Mouse (Mus musculus): ENCODE data around the gene Ikzf2.

Gene Ikzf2

DNA sequence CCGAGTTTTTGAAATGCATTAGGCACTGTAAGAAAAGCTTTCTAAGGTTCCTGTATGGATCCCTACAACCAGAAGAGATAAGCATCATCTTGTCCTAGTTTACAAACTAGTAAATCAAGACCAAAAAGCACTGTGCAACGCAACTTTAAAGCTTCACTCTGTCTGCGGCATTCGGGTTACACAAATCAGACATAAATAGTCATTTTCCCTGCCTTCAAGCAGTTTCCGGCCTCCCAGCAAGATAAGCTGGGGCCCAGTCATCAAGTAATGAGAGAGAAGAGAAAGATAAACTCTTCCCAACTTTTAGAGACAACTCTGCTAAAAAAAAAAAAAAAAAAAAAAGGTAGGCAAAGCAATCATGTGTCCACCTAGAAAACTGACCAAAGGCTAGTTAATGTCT, 19.6 kb downstream of the Ikzf2 start:
- peak; percentile 69 for DNase-seq (ENCODE audit: low read depth, low spot score)

DNA sequence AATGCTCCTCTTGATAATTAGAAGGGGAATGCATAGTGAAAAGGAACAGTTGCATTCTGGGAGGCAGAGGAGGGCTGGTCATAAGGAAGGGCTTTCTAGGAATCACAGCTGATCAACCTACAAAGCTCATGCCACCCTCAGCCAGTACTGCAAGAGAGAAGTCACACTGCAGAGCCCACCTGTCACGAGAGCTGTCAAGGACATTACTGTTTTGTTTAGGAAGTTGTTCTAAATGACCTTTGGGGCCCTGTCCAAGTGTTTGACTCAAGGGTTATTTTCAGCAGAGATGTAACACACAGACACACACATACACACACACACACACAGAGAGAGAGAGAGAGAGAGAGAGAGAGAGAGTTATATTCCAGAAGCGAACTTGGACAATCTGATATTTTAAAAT, 27.3 kb downstream of the Ikzf2 start:
- peak; percentile 33 for DNase-seq (ENCODE audit: low read depth, low spot score)

GRCm38 (mm10) chr1:69658051-69658450, 29.0 kb downstream of the Ikzf2 start:
- DNase-seq (ENCODE audit: low read depth, low spot score) = peak; percentile 36

GRCm38 (mm10) chr1:69657455-69657854, 29.6 kb downstream of the Ikzf2 start:
- peak; percentile 72 for DNase-seq (ENCODE audit: low read depth, low spot score)

- peak; percentile 56 for DNase-seq (ENCODE audit: low read depth, low spot score)
Observed at GRCm38 (mm10) chr1:69656929-69657328, 30.1 kb downstream of the Ikzf2 start.

- DNase-seq (ENCODE audit: low read depth, low spot score) = no peak
Observed at GRCm38 (mm10) chr1:69656047-69656782, 30.8 kb downstream of the Ikzf2 start.

GRCm38 (mm10) chr1:69655368-69655767, 31.7 kb downstream of the Ikzf2 start:
- DNase-seq (ENCODE audit: low read depth, low spot score) = peak; percentile 35

DNA sequence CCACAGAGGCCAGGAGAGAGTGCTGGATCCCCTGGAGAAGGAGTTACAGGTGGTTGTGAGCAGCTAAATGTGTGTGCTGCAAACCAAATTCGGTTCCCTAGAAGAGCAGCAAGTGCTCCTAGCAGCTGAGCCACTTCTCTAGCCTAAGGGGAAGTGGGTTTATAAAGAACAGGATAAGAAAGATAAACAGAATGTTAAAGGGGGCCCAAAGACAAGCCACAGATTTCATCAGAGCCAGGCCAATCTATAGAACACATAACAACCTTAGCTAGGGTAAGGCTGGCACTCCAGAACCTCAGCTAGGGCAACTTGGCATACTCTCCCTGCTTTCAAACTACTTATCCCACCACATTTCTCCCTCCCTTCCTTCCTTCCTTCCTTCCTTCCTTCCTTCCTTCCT, 32.1 kb downstream of the Ikzf2 start:
- peak; percentile 46 for DNase-seq (ENCODE audit: low read depth, low spot score)

DNA sequence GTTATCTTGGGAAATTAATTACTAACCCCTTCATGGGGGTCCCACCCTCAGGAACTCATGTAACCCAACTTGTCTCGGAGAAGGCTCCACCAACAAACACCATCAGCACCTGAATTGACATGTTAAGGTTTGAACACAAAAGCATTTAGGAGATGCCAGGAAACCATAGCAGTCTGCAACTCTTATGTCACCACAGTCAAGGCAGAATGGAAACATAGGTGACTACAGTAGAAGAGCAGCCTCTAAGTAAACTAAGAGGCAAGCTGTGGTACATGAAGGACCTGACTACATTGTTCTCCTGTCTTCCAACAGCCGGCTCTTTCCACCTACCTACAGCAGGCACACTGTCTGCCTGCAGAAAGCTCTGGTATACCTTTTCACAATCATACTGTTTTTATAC, 33.6 kb downstream of the Ikzf2 start:
- peak; percentile 69 for DNase-seq (ENCODE audit: low read depth, low spot score)

DNA sequence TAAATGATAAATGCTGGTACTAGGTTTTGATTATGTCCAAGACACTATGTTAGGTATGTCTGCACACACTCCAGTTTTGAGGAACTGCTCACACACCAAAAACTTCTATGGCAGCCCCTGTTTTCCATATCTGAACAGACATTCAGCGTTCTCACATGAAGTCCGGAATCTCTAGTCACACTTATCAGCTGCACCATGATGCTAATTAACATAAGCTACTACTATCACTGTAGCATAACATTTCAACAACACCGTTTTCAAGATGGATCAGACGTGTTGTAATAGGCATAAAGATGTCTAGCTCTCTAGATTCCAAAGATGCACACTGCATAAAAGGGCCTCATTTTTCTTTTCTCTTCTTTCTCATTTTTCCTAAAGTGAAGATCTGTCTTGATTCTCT, 43.9 kb downstream of the Ikzf2 start:
- no peak for DNase-seq (ENCODE audit: low read depth, low spot score)

GRCm38 (mm10) chr1:69641986-69642385, 45.1 kb downstream of the Ikzf2 start:
- DNase-seq (ENCODE audit: low read depth, low spot score) = no peak

DNA sequence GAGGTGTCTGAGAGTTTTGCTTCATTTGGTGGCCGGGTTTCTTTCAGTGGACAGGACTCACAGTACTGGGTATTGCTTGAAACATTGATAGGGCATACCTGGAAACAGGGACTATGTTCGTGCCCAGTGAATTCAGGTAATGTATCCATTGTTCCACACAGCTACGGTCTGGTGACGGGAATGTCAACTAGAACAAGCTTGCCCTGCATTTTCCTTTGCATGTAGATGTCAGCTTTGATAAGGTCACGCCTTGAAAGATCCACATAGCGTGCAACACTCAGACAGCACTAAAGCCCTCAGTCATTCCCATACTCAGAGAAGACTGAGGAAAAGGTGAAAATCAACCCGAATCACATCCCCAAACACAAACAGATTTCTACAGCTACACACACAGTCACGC, 48.7 kb downstream of the Ikzf2 start:
- peak; percentile 45 for DNase-seq (ENCODE audit: low read depth, low spot score)

DNA sequence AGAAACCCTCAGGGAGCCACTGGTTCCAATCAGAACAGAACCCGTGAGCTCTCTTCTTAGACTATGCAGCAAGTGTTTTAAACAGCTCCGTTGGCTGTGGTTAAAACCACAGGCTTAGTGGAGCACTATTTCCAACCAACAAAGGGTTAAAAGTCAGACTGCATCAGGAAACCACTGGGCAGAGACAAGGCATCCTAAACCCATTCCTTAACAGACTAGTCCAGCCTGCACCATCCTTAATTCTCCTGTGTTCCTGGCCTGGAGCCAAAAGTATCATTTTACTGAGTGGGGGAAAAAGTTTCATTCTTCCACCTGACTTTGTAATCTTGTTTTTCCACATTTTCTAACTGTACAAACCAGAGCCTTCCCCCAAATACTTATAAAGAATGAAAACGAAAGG, 49.1 kb downstream of the Ikzf2 start:
- DNase-seq (ENCODE audit: low read depth, low spot score) = peak; percentile 52

- DNase-seq (ENCODE audit: low read depth, low spot score) = no peak
Observed at GRCm38 (mm10) chr1:69634259-69634658, 52.8 kb downstream of the Ikzf2 start.

DNA sequence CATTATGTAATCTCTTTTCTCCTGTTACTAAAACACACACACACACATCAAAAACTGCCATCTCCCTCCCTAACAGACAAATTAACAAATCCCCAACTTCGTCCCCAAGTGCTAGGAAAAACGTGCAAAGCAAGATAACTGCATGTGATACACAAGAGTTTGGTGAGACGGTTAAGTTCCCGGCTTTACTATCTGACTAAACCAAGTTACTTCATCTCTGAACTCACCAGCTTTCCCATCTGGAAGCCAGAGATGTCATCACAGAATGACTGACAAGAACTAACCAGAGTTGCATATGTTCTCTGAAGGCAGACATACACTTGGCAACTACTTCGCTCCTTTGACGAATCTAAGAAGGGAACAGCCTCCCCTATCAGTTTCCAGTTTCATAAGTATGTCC, 56.5 kb downstream of the Ikzf2 start:
- no peak for DNase-seq (ENCODE audit: low read depth, low spot score)

DNA sequence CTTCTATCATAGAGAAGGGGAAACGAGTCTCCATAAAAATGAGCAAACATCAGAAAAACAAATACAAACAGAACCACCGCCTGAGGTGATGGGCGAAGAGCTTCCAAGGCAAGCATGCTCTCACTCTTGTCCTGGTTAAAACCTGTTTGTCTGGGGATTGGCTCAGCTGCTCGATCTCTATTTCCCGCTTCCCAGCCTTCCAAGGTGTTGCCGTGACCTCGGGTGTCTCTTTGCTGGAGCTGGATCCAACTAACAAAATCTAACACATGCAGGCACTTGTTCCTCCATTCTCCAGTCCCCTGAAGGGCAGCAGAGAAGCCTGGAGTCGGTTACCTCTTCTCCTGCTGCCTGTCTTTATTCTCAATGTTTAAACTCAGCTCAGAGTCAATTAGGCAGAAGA, 57.5 kb downstream of the Ikzf2 start:
- no peak for DNase-seq (ENCODE audit: low read depth, low spot score)

DNA sequence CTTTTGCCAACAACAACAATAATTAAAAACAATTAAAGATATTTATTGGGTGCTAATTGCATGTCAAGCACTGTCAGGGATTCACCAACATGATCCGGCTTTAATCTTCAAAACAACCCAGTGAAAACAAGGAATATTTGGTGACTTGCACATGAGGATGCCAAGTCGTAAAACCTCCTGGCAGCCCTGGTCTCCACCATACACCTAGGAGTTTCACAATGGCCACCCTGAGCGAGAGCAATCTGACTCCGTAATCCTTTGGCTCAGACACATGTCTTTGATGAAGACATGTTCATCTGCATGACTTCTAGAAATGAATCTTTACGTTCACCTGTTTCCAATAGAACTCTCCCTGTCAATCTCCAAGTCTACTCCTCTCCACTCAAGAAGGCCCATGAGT, 75.0 kb downstream of the Ikzf2 start:
- no peak for DNase-seq (ENCODE audit: low read depth, low spot score)

GRCm38 (mm10) chr1:69611204-69611725, 75.8 kb downstream of the Ikzf2 start:
- DNase-seq (ENCODE audit: low read depth, low spot score) = no peak

DNA sequence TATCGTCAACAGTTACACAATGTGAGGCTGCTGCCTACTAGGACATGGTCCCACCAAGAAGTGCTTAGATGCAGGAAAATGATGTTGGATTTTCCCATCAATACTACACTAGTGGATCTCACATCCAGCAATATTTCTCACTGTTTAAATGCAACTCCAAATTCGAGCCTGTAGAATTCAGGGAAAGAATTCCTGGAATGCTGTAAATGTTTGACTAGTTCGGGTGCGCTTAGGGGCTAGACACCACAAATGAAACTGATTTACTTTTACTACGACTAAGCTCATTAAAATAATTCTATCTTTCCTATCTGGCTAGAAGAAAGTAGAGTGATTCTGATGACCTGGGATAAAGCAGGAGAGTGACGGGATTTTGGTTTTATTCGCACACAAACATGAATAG, 76.3 kb downstream of the Ikzf2 start:
- DNase-seq (ENCODE audit: low read depth, low spot score) = no peak

DNA sequence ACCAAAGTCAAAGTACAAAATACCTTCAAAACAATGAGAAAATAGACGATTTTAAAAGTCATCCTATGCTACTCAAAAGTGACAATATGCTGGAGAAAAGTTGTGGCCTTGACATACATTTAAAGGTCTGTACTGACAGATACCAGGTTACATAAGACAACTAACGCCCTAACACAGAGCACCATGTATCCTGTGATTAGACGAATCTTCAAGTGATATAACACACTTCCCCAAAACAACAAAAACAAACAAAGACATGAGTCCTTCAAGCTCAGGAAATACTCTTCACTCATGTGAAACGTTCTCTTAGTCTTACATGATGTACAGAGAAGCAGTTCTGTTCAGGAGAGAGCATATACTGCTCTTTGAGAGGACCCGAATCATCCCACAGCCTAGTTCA, 78.2 kb downstream of the Ikzf2 start:
- DNase-seq (ENCODE audit: low read depth, low spot score) = no peak

DNA sequence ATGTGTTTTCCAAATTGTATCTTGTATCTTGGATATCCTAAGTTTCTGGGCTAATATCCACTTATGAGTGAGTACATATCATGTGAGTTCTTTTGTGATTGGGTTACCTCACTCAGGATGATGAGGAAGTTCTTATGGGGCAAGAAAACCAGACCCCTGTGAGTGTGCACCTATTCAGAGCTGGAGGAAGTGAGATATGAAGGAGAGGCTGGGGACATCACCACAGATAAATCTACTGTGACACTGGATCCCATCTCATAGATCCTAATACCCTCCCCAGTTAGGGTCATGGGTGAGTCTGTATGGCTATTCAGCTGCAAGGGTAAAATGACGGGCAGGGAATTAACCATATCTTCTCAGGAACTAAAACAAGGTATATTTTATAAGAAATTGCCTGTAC, 80.2 kb downstream of the Ikzf2 start:
- DNase-seq (ENCODE audit: low read depth, low spot score) = no peak

- DNase-seq (ENCODE audit: low read depth, low spot score) = peak; percentile 42
Observed at GRCm38 (mm10) chr1:69604213-69604612, 82.8 kb downstream of the Ikzf2 start.

DNA sequence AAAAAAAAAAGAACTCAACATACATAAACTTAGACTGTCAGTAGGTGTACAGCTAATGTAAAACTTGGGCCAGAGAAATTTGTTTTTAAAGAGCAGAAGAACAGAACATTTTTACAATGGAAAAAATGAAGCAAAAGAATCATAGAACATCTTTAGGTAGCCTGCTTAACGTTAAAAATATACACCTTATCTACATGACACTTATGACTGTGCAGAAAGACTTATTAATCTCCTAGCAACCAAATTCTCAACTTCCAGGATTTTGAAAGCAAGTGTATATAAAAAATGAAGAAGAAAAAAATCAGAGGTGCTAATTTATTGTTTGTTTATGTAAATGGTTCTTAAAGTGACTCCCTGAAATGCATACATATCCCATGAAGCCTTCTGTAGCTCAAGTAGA, 86.1 kb downstream of the Ikzf2 start:
- no peak for DNase-seq (ENCODE audit: low read depth, low spot score)

Data from CD4-positive, CD25-positive, alpha-beta regulatory T cell, adult 2 months (primary cell).